Mouse (Mus musculus): ENCODE data around the gene Ublcp1. TPM values are rescaled to one million over a fixed set of nuclear protein-coding genes. Genes with fewer than 3 reads are reported as not detected.

Ublcp1 gene
- total RNA-seq, 1 experiment = 22.2 TPM

- H3K9me3 ChIP-seq (ENCODE audit: control insufficient read depth, insufficient read depth, low read depth, low read length) = no peaks in the 10 kb centered on the region
- TF ChIP-seq ZC3H11A (IDR thresholded peaks at IDR 0.05; ENCODE audit: borderline replicate concordance, low read depth, low read length) (no peak), CHD2 (IDR thresholded peaks at IDR 0.05; ENCODE audit: low read depth, low read length) (no peak), MAFK (IDR thresholded peaks at IDR 0.05; ENCODE audit: insufficient read depth, low read depth, low read length) (no peak), ZNF384 (IDR thresholded peaks at IDR 0.05; ENCODE audit: low read depth, low read length) (no peak), HCFC1 (IDR thresholded peaks at IDR 0.05; ENCODE audit: borderline replicate concordance, insufficient read depth, low read length) (no peak)
- H3K4me1 ChIP-seq (ENCODE audit: control insufficient read depth in 2 of 2, insufficient read depth in 2 of 2, low read length in 2 of 2, poor library complexity in 1 of 2) = no peaks in the 10 kb centered on the region; a peak in 1 of 4 replicates
- no peaks in the 10 kb centered on the region for H3K36me3 ChIP-seq (ENCODE audit: control insufficient read depth, insufficient read depth, low read length, poor library complexity, severe bottlenecking)
- in situ Hi-C loops (cut with MboI; ENCODE audit: low sequenced_read_pairs in 2 of 2, unreplicated experiment in 2 of 2) = no loop called here
- H3K27ac ChIP-seq (ENCODE audit: insufficient read depth, low read depth, low read length, poor library complexity, severe bottlenecking) = no peak overlapping the region
- no peak overlapping the region for H3K4me3 ChIP-seq (ENCODE audit: insufficient read depth in 1 of 2, low read depth in 1 of 2, low read length in 2 of 2, poor library complexity in 1 of 2, severe bottlenecking in 1 of 2)
- H3K9ac ChIP-seq (ENCODE audit: insufficient read depth, low read depth, low read length, poor library complexity, severe bottlenecking) = no peak overlapping the region
- no peak for DNase-seq (ENCODE audit: low read depth, low spot score)
Observed at GRCm38 (mm10) chr11:44485089-44485736, 14.9 kb upstream of the Ublcp1 start.

- H3K4me1 ChIP-seq (ENCODE audit: control insufficient read depth in 2 of 2, insufficient read depth in 2 of 2, low read length in 2 of 2, poor library complexity in 1 of 2) = no peaks in the 10 kb centered on the region
- no peak overlapping the region for H3K27ac ChIP-seq (ENCODE audit: insufficient read depth, low read depth, low read length, poor library complexity, severe bottlenecking)
- H3K36me3 ChIP-seq (ENCODE audit: control insufficient read depth, insufficient read depth, low read length, poor library complexity, severe bottlenecking) = no peaks in the 10 kb centered on the region
- DNase-seq (ENCODE audit: low read depth, low spot score) = no peak
- no peak overlapping the region for H3K4me3 ChIP-seq (ENCODE audit: insufficient read depth in 1 of 2, low read depth in 1 of 2, low read length in 2 of 2, poor library complexity in 1 of 2, severe bottlenecking in 1 of 2)
- in situ Hi-C loops (cut with MboI; ENCODE audit: low sequenced_read_pairs in 2 of 2, unreplicated experiment in 2 of 2) = no loop called here
- no peaks in the 10 kb centered on the region for H3K9me3 ChIP-seq (ENCODE audit: control insufficient read depth, insufficient read depth, low read depth, low read length)
- no peak for TF ChIP-seq ZC3H11A (IDR thresholded peaks at IDR 0.05; ENCODE audit: borderline replicate concordance, low read depth, low read length)
- TF ChIP-seq ZNF384 (IDR thresholded peaks at IDR 0.05; ENCODE audit: low read depth, low read length) = no peak
- no peak for TF ChIP-seq HCFC1 (IDR thresholded peaks at IDR 0.05; ENCODE audit: borderline replicate concordance, insufficient read depth, low read length)
- no peak for TF ChIP-seq MAFK (IDR thresholded peaks at IDR 0.05; ENCODE audit: insufficient read depth, low read depth, low read length)
- no peak for TF ChIP-seq CHD2 (IDR thresholded peaks at IDR 0.05; ENCODE audit: low read depth, low read length)
- no peak overlapping the region for H3K9ac ChIP-seq (ENCODE audit: insufficient read depth, low read depth, low read length, poor library complexity, severe bottlenecking)
Observed at GRCm38 (mm10) chr11:44480246-44480645, 9.9 kb upstream of the Ublcp1 start.

GRCm38 (mm10) chr11:44478382-44478781 is 8.1 kb upstream of the Ublcp1 start:
- TF ChIP-seq HCFC1 (IDR thresholded peaks at IDR 0.05; ENCODE audit: borderline replicate concordance, insufficient read depth, low read length) (no peak), MAFK (IDR thresholded peaks at IDR 0.05; ENCODE audit: insufficient read depth, low read depth, low read length) (no peak), ZNF384 (IDR thresholded peaks at IDR 0.05; ENCODE audit: low read depth, low read length) (no peak)
- no peak overlapping the region for H3K27ac ChIP-seq (ENCODE audit: insufficient read depth, low read depth, low read length, poor library complexity, severe bottlenecking)
- H3K4me3 ChIP-seq (ENCODE audit: insufficient read depth in 1 of 2, low read depth in 1 of 2, low read length in 2 of 2, poor library complexity in 1 of 2, severe bottlenecking in 1 of 2) = no peak overlapping the region
- H3K4me1 ChIP-seq (ENCODE audit: control insufficient read depth in 2 of 2, insufficient read depth in 2 of 2, low read length in 2 of 2, poor library complexity in 1 of 2) = no peaks in the 10 kb centered on the region
- no peaks in the 10 kb centered on the region for H3K36me3 ChIP-seq (ENCODE audit: control insufficient read depth, insufficient read depth, low read length, poor library complexity, severe bottlenecking)
- in situ Hi-C loops (cut with MboI; ENCODE audit: low sequenced_read_pairs in 2 of 2, unreplicated experiment in 2 of 2) = no loop called here
- no peak overlapping the region for H3K9ac ChIP-seq (ENCODE audit: insufficient read depth, low read depth, low read length, poor library complexity, severe bottlenecking)
- no peaks in the 10 kb centered on the region for H3K9me3 ChIP-seq (ENCODE audit: control insufficient read depth, insufficient read depth, low read depth, low read length)
- no peak for DNase-seq (ENCODE audit: low read depth, low spot score)

GRCm38 (mm10) chr11:44476445-44476844 is 6.1 kb upstream of the Ublcp1 start:
- DNase-seq (ENCODE audit: low read depth, low spot score) = no peak
- Histone ChIP-seq H3K36me3 (ENCODE audit: control insufficient read depth, insufficient read depth, low read length, poor library complexity, severe bottlenecking) (no peaks in the 10 kb centered on the region), H3K9me3 (ENCODE audit: control insufficient read depth, insufficient read depth, low read depth, low read length) (no peaks in the 10 kb centered on the region), H3K9ac (ENCODE audit: insufficient read depth, low read depth, low read length, poor library complexity, severe bottlenecking) (no peak overlapping the region), H3K4me1 (ENCODE audit: control insufficient read depth in 2 of 2, insufficient read depth in 2 of 2, low read length in 2 of 2, poor library complexity in 1 of 2) (peaks cover 0 to 2% of the 10 kb centered on the region in 2 experiments; a peak in 1 of 4 replicates), H3K4me3 (ENCODE audit: insufficient read depth in 1 of 2, low read depth in 1 of 2, low read length in 2 of 2, poor library complexity in 1 of 2, severe bottlenecking in 1 of 2) (no peak overlapping the region), H3K27ac (ENCODE audit: insufficient read depth, low read depth, low read length, poor library complexity, severe bottlenecking) (no peak overlapping the region)
- in situ Hi-C loops (cut with MboI; ENCODE audit: low sequenced_read_pairs in 2 of 2, unreplicated experiment in 2 of 2) = no loop called here
- TF ChIP-seq ZC3H11A (IDR thresholded peaks at IDR 0.05; ENCODE audit: borderline replicate concordance, low read depth, low read length) (no peak), CHD2 (IDR thresholded peaks at IDR 0.05; ENCODE audit: low read depth, low read length) (no peak), ZNF384 (IDR thresholded peaks at IDR 0.05; ENCODE audit: low read depth, low read length) (no peak), HCFC1 (IDR thresholded peaks at IDR 0.05; ENCODE audit: borderline replicate concordance, insufficient read depth, low read length) (no peak), MAFK (IDR thresholded peaks at IDR 0.05; ENCODE audit: insufficient read depth, low read depth, low read length) (no peak)

Data from ES-E14 (cell line).